Mouse (Mus musculus) retina, postnatal 7 days (tissue): ENCODE results near the gene Fam184a.

ENCODE experiments used
- DNase-seq: peaks from one replicate; pipeline ENCODE4 v3.0.0-alpha.2; 2012; ENCODE audit warnings: low read depth, low spot score

Fam184a gene

GRCm38 (mm10) chr10:53598821-53599220 lies 152.1 kb downstream of the Fam184a start:
- DNase-seq, result no peak

GRCm38 (mm10) chr10:53597121-53597881 lies 153.6 kb downstream of the Fam184a start:
- DNase-seq, result peak; percentile 28

GRCm38 (mm10) chr10:53596677-53597120 lies 154.2 kb downstream of the Fam184a start, which contains the start of gene Asf1a:
Asf1a (plus strand) TSS chr10:53596757.
- DNase-seq, result peak; percentile 95

- no peak for DNase-seq
Observed at GRCm38 (mm10) chr10:53595744-53596676, 154.9 kb downstream of the Fam184a start.

- no peak for DNase-seq
Observed at GRCm38 (mm10) chr10:53585777-53586176, 165.1 kb downstream of the Fam184a start.
